Mouse (Mus musculus) layer of hippocampus, adult 9-11 months (tissue): ENCODE measurements at regions not wholly inside any gene's neighbourhood (a gene's known extent, or its start where the extent isn't known, plus 50 kb on each side); places are given as distances from the start of the nearest gene placed in this dataset.

Experiments
- DNase-seq: peaks from one replicate; pipeline ENCODE4 v3.0.0; 2022

DNA sequence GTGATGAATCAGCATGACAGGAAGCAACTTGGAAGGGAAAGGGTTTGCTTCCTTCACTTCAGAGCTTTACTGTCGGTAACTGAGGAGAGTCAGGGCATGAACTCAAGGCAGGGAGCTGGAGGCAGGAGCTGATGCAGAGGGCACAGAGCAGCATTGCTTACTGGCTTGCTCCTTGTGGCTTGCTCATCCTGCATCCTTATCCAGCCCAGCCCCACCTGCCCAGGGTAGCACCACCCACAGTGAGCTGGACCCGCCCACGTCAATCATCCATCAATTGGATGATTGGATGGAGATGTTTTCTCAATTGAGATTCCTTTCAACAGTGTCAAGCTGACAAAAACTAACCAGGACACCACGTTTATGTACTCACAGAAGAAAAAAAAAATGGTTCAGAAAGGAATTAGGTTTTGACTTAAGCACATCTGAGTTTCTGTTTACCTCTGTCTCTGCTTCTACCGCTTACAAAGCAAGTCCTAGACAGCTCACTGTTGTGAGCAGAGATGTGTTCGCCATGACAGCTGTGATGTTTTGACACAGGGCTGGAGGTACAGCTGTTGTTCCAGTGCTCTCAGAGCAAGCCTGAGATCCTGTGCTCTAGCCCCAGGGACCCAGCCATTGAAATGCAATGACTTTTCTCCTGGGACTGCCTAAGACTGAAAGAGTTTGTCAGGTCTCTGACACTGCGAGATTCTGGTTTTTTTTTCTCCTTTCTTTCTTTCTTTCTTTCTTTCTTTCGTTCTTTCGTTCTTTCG is 186.6 kb upstream of the Hes1 start:
- DNase-seq = no peak

DNA sequence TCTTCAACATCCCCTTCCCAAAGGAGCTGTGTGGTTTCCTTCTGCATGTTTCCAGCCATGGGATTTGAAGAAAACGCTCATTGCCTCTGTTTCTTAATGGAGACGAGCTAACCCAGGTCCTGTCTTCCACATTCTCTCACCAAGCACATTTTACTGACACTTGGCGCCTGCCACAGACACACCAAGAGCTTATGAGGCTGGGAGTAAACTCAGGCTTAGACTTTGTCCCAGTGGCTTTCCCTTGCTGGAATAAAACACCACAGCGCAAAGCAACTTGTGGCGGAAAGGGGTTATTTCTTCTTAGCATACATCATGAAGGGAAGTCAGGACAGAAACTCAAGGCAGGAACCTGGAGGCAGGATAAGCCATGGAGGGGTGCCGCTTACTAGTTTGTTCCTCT is 184.5 kb upstream of the Hes1 start:
- no peak for DNase-seq

DNA sequence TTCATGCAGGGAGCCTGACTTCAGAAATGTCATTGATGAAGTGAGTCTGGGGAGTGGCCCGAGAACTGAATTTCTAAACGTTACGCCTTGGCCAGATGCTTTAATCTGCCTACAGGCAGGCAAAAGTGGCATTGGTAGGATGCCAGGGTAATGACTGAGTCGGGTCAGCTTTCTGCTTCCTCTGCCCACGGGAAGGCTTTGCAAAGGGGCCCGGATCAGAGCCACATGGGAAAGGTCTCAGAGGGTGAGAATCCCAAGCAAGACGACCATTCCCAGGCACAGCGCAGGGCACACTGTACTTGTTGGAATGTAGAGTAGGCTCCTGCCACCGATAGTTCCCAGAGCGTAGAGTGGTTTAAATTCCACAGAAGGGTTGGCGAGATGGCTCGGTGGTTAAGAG is 182.7 kb upstream of the Hes1 start:
- DNase-seq = no peak

DNA sequence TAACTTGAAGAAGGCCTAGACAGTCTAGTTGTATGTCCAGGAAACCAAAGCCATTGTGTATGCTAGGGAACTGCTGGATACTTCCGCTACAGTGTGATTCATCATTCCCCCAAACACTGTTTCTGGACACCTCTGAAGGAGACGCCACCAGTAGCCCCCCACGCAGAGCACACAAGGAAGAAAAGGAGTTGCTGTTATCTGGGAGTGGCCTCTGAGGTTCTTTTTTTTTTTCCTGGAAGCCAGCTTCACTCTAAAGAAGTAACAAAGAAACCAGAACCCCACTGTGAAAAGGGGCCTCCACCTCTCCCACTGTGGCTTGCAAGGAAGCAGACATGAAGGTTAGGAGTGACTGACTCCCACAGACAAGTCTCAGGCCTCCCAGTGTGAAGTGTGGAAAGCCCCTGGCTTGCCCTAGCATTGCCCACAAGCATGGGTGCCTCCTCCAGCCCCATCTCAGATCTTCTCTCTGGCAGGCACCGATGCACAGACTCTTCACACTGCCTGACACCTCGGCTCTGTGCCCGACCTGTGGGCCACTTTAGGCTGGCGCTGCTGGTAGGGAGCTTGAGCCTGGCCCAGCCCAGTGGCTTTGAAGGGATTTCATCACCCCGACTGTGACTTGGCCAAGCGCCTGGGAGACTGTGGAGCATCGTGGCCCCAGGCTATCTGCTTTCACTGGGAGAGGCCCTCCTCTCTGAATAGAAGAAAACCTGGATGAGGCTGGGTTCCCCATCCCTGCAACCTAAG is 181.8 kb upstream of the Hes1 start:
- DNase-seq = no peak

DNA sequence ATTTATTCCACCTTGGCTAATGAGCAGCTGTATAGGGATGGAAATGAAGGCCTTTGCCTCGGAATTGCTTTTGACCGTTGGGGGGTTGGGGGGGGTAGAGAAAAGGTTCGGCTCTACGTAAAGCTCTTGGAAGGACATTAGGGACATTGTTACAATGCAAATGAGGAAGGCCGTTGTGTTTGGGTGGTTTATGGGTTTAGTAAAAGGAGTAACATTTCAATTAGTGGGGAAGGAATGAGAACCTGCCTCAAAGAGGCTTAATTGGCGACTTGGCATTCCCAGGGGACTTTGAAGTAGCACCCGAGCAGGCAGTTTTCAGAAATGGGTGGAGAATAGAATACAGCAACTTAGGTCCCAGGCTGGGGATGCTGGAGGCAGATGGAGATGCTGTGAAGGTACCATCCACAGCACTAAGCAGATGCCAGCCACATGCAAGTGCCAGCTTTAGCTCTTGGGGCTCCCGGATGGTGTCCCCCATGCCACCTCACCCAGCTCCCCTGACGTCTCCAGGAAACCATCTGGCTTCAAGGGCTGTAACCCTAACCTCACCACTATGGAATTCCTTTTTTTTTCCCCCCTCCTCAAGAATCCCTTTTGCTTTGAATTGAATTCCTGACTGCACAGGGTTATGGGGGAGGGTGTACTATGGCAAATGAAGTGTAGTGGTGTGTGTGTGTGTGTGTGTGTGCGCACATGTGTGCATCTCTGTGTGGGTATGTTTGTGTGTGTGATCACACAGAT is 180.8 kb upstream of the Hes1 start:
- DNase-seq = no peak

DNA sequence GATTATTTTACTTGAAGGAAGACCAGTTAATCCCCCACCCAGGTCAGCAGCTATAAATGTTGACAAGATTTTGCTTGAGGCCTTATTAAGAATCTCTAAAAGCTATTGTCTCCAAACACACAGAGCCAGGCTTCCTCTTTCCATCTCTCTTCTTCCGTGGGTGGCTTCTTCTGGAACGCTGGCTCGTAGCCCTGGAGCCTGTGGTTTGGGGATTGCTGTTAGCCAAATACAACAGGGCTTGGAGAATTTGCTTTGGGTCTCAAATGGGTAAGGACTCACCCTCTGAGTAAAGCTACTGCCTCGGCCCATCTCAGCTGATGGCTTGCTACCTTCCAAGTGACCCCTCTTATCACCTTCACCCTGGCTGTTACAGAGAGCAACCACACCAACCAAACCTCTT is 179.3 kb upstream of the Hes1 start:
- peak; percentile 47 for DNase-seq

DNA sequence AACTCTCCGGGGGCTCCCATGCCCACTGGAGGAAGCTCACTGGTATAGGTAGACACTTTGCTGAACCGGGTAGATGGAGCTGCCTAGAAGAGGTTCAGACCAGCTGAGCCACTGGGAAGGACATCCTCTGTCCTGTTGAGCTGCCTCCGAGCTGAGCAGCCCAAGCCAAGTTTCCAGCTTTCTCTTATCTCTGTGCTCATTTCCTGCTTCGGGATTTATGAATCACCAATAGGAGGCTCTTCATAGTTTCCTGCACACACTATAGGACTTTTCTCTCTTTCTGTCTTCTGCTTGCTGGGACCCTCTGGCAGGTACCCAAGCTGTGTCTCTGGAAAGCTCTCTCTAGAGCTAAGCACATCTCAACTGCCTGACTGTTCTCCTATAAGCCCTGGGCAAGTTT is 177.4 kb upstream of the Hes1 start:
- DNase-seq = no peak

DNA sequence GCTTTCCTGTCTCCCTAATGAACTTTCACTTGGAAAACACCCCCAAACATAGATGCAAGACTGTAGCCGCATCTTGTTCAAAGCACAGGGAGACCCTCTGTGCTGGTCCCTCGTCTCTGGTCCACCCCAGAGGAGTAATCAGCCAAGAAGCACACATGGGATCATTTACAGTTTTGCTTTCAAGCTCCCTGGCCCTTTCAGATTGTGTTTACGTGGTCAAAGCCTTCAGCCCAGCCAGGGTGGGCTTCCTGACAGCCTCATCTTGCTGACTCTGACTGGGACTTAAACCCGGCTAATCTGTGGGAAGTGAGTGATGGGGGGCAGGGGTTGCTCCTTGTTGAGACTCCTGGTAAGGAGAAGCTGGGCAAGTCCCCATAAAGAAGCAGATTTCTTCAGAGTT is 174.8 kb upstream of the Hes1 start:
- no peak for DNase-seq

DNA sequence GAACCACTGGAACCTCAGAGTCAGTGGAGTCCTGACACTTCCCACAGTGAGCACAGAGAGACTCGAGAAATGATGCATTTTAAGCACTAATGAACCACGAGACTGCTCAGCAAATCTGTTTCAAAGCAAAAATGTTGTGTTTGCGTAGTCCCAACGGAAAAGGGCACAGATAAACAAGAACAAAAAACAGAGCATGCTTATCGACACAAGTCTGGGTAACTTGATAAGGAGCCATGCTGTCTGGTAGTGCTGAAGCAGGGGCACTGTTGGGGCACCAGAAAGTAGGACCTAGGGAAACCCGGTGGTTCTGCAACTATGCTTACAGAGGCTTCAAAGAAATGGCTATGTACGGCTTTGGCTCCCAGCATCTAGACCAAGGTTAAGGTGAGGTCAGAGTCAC is 172.7 kb upstream of the Hes1 start:
- no peak for DNase-seq

DNA sequence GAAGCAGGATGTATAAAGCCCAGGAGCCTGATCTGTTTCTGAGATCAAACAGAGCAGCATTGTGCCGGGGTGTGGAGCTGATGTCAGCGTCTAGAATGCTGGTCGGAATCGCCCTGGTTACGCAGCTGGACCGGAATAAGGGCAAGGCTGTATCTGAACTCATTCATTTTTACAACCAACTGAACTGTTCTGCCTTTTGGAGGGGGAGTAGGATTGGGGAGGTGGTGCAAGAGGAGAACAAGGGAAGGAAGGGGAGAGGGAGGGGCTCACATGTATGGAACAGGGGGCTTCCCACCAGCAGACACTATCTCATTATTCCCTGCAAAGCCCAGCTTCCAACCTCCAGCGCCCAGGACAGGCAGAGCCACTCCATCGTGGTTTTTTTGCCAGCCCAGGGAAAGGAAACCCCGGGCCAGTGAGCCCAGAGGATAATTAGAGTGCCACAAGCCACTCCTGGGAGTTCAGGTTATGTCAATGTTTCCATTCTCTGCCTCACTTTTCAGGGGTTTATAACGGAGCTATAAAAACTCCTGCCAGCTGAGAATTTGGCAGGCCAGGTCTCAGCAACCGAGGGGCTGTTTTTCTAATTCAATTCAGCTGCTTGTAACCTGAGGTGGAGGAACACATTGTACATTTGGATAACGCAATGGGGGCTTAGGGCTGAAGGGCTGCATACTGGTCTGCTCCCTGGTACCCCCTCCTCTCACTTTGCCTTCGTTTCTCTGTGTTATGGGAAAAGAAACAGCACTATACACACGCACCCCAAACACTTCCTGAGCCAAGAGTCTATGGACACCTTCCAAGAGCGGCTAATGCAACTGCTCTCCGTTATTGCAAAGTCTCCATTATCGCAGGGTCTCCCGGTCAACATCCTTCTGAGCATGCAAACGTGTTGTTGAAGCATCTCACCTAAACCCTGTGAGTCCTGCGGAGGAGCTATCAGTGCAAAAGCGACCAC is 170.0 kb upstream of the Hes1 start:
- peak; percentile 16 for DNase-seq

DNA sequence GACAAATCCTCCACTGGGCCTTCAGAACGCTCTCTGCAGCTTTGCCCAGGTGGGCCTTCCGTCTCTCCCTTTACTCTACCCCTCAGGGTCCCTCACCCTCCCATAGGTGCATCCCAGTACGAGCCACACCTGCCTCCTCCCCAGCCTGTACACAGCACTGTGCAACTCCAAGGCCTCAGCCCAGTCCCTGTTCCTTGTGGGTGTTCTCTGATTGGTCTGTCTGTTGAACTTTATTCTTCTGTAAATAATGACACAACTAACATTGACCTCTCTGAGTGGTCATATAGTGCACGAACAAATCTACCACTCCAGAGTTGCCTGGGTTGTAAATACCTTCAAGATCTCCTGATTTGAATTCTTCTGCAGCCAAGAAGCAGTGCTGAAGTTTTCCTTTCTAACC is 167.8 kb upstream of the Hes1 start:
- DNase-seq = no peak

DNA sequence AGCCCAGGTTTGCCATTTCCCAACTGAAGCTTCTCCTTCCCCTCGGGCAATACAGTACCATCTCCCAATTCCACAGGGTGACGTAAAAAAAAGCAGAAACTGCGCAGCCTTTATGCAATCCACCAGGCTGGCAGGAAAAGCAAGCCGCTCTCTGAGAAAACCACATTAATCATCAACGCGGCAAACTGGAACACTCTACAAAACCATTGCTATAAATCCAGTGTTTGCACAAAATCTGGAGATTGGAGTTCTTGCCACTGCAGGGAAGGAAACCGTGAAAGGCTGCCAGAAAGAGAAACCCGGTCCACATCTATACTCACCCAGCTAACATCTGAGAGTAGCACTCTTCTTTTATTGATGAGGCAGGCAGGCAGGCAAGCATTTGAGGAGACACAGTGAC is 160.7 kb upstream of the Hes1 start:
- no peak for DNase-seq

DNA sequence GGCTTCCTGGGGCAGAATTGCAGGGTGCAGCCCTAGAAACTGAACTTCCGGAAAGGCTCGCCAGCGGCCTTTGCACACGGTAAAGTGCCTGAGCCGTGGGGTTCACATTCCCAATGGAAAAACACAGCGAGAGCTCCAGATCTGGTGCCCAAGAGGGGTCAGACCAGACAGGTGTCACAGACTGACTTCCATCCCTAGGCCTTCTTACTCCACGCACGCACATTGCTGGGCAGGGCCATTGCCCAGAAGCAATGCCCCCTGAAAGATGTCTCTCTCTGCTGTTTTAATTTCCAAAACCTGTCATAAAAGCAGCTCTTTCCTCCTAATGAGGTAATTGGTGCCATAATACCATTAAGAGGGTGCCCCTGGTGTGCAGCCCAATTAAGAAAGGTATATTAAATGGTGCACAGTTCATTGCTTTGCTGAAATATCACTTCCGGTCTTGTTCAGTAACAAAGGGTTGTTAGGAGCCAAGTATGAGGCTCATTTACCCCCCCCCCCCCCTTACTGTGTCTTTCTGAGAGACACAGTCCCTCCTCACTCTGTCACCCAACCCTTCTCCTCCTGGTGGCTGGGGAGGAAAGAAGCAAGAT is 159.9 kb upstream of the Hes1 start:
- no peak for DNase-seq

DNA sequence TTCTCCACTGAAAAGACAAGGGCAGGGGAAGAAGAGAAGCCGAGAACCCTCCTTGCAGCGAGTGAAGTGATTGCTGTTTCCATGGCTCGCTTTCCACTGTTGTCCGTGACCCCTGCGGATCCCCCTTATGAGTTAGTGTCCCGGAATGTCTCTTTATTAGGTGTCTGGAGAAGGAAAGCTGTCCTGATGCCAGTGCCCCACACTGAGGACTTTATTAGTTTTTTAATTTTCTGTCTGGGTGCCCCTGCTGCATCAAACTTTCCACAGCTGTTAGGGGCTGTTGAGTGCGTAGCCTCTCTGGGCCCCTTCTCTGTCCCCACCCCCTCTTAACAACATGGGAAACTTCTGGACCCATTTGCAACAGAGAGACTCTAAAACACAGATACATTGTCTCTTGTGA is 156.9 kb upstream of the Hes1 start:
- no peak for DNase-seq

DNA sequence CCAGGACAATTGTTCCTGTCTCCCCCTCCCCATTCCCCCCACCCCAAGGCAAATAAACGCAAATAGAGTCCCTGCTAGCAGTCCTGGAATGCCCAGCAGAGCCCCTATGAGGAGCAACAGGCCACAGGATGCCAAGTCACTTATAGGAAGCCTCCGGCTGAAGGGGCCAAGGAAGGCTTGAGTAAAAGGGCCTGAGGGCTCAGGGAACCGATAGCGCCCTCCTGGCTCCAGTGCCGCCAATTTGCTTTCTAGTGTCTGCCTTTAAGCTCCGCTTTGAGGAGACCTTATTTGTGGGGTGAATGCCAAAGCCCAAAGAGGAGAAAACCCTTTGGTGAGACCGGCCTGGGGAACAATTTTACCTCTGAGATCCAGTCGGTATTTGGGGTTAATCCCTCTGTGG is 156.2 kb upstream of the Hes1 start:
- no peak for DNase-seq

DNA sequence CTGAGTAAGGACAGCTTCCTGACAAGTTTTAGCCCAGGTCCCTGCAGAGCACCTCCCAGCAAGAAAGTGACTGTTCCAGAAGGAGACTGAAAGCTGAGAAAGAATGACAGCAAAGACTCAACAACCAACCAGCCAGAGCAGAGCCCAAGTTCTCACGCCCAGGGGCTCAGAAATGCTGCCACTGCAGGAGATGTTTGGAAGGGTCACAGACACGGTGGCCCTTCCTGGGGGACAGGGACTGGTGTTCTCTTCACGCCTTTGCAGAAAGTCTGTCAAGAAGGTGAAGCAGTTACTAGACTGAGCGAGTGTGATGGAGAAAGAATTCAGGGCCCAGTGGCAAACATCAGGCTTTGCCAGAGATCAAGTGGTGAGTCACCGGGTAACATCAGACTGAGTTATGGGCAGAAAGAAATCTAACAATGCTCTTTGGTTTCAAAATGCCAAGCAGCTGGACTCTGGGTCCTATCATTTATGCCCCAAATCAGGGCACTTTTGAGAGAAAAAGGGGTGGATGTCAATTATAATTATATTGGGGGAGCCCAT is 154.2 kb upstream of the Hes1 start:
- DNase-seq = no peak

DNA sequence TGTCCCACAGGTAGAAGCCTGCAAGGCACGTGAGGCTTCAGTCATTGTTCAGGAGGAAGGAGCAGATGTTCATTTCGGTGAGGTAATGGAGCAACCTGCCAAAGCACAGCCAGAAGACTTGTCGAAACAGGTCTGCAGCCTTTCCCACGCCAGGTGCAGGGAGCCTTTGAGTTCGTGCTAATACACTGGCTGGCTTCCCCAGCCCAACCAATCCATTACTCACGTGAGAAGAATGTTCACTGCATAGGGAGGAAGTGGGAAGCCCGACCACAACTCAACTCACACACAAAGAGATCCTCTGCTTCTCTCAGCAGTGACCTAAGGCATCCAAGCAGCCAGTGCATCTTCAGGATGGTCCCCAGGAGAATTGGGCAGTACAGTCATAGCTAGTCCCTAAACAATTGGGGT is 153.0 kb upstream of the Hes1 start:
- DNase-seq = no peak

DNA sequence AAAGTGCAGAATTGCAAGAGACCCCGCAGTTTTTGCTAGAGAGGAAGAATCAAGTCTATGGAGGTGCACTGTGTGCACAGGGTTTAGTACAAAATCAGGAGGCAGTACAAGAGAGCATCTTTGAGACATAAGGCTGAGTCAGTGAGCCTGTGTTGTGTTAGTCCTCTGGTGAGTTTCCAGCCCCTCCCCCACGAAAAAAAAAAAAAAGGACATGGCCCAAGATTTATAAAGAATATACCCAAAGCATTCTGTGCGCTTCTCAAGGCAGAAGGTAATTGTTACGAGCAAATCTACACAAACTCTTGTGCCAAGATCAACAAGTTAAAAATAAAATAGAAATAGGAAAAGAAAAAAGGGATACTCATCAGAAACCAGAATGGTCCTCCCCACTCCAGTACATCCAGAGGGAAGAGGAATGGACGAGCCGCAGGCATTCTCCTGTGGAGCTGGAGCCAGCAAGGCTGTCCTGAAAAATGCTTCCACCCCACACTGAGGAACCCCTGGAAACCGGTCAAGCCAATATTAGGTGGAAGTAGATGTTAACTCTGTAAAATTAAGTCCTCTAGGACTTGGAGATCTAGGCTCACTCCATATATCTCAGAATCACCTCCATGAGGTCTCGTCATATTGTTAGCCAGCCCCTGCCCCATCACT is 150.7 kb upstream of the Hes1 start:
- DNase-seq = no peak

DNA sequence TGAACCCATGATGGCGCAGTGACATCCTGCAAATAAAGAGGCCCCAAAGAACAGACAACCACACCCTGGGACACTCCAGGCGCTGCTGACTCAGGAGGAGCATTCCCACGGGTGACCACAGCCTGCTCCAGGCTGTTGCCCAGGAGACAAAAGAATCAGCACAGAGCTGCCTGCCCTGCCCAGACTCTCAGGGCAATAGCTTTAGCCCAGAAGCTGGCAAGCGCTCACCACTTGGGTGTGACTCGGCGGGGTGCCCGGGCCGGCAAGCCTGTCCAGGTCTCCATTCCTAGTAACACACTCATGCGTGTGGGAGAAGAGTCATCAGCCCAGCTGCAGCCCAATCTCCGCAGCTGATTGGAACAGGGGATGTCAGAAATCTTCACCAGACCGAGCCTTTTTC is 148.8 kb upstream of the Hes1 start:
- peak; percentile 14 for DNase-seq

DNA sequence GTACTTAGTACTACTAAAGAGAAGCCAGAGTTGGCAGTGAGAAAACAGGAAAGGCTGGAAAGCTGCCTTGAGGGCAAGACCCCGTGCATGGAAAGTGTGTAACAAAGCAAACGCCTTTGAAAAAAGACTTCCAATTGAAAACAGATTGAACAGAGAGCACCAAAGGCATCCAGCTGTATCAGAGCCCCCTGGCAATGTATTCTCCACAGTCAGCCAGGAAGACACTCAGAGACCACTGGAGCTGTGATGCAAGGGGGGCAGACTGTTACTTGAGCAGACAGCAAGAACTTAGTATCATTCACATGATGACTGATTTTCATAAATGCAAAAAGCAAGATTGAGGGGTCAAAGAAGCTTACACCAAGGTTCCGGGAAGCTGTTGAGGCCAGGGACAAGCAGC is 146.2 kb upstream of the Hes1 start:
- no peak for DNase-seq

DNA sequence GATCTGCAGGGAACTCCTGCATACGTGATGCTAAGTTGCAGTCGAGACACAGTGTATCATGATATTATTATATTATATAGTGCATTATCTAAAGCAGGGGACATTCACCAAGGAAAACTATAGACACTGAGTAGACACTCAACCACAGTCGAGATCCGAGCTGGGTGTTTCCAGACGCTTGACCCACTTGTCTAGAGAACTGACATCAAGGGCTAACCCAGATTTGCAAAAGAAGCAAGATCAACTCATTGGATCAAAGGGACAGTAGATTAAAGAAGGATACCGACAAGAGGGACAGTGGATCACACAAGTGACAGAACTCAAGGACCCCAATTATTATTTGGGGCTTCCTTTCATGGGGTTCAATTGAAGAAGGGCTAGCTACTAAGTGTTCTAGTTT is 145.8 kb upstream of the Hes1 start:
- no peak for DNase-seq

DNA sequence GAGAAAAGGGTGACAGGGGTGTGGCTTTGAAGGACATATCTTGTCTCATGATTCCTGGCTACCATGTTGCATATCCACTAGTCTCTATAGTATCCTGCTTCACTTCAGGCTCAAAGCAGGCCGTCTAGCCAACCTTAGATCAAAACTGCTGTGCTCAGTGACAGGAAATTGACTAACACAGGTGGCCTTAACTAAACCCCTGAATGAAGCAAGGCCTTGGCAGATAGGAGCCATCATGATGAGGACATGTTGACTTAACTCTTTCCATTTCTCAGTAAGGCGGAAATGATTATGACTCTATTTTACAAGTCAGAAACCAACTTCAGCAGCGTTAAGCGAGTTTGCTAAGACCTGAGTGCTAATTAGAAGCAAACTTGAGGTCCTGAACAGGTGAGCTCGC is 143.2 kb upstream of the Hes1 start:
- no peak for DNase-seq
